Mouse (Mus musculus) limb, embryonic 13.5 days (tissue): ENCODE results near the gene Tfb2m. TPM values are rescaled to one million over a fixed set of nuclear protein-coding genes. Genes with fewer than 3 reads are reported as not detected.
"Not testable (repeated sequence)": the region's sequence is repeated elsewhere in the genome, so short reads cannot be mapped to it uniquely, and the experiment has no call there.

Experiments used
- ATAC-seq: fragments of 200-750 bp; cut with Nextera tagmentation; 2 replicates; pipeline ENCODE4 v1.8.0; 2017; ENCODE audit warnings: low read depth, moderate number of reproducible peaks, moderate TSS enrichment; ENCODE audit not compliant: low FRiP score
- H3K27ac ChIP-seq: fragments of 300-500 bp; sonication (generic); 2 replicates; pipeline ENCODE4 v1.5.1; 2015; ENCODE audit warnings: inconsistent platforms, mild to moderate bottlenecking, moderate library complexity
- H3K27me3 ChIP-seq: fragments of 300-500 bp; sonication (generic); 2 replicates; pipeline ENCODE4 v1.6.1; 2015; ENCODE audit warnings: mild to moderate bottlenecking, inconsistent platforms
- H3K36me3 ChIP-seq: fragments of 300-500 bp; sonication (generic); 2 replicates; pipeline ENCODE4 v1.6.1; 2015; ENCODE audit warnings: inconsistent platforms, mild to moderate bottlenecking, moderate library complexity
- H3K4me1 ChIP-seq: fragments of 300-500 bp; sonication (generic); 2 replicates; pipeline ENCODE4 v1.6.1; 2015; ENCODE audit warnings: inconsistent platforms
- H3K4me2 ChIP-seq: fragments of 300-500 bp; sonication (generic); replicated peaks from 2 replicates; pipeline ENCODE4 v1.6.1; 2015; ENCODE audit warnings: inconsistent platforms, mild to moderate bottlenecking, moderate library complexity
- H3K4me3 ChIP-seq: fragments of 300-500 bp; sonication (generic); 2 replicates; pipeline ENCODE4 v1.5.1; 2015; ENCODE audit warnings: moderate library complexity, mild to moderate bottlenecking, inconsistent platforms
- H3K9ac ChIP-seq: fragments of 300-500 bp; sonication (generic); 2 replicates; pipeline ENCODE4 v1.6.1; 2015; ENCODE audit warnings: mild to moderate bottlenecking, inconsistent platforms
- H3K9me3 ChIP-seq: fragments of 300-500 bp; sonication (generic); 2 replicates; pipeline ENCODE4 v1.6.1; 2016; ENCODE audit warnings: inconsistent platforms
- WGBS: fragments of 180-500 bp; shearing (Covaris S2); methylation state at CpG from one replicate; pipeline ENCODE4 v1.1.7; 2015; 5-methylcytosine and 5-hydroxymethylcytosine counted together
- polyA plus RNA-seq: library from polyadenylated mRNA; unstranded; fragments of >200 nt; fragmentation: Nextera tagmentation; extraction: Ambion mirVana; gene quantifications from 2 replicates; pipeline ENCODE4 v1.2.1, GENCODE M21; 2015

The Tfb2m gene
- polyA plus RNA-seq: 32.0 and 32.9 TPM in 2 replicates

- peak within 1 kb of the TSS; percentile 87 for H3K4me2 ChIP-seq
- H3K27ac ChIP-seq: peak within 1 kb of the TSS; percentile 77
Observed at GRCm38 (mm10) chr1:179545768-179546550, at the start of gene Tfb2m, which contains the start of gene Cnst. TSS of gene Tfb2m (minus strand) at chr1:179546267. TSS of gene Cnst (plus strand) at chr1:179546370.

GRCm38 (mm10) chr1:179592972-179593371, 46.9 kb upstream of the Tfb2m start:
- Histone ChIP-seq H3K9ac (no peak overlapping the region), H3K4me1 (peaks cover 4% of the 10 kb centered on the region), H3K4me2 (no peak overlapping the region), H3K27me3 (no peaks in the 10 kb centered on the region), H3K27ac (no peak overlapping the region), H3K9me3 (no peaks in the 10 kb centered on the region), H3K36me3 (peaks cover 9% of the 10 kb centered on the region), H3K4me3 (no peak overlapping the region)
- 75% methylated on average over 7 of the region's 7 CpGs for WGBS
- ATAC-seq: no peak

More at GRCm38 (mm10) chr1:179545768-179546550, at the start of gene Tfb2m, which contains the start of gene Cnst:
- Histone ChIP-seq H3K4me3 (peak within 1 kb of the TSS; percentile 77), H3K4me1 (peaks cover 26% of the 10 kb centered on the region), H3K9ac (peak within 1 kb of the TSS; percentile 80)
- ATAC-seq: peak; percentile 99
- WGBS: under 1% methylated on average over 69 of the region's 69 CpGs
- H3K27me3 ChIP-seq, H3K36me3 ChIP-seq, H3K9me3 ChIP-seq: not testable (repeated sequence)

GRCm38 (mm10) chr1:179592143-179592542, 46.1 kb upstream of the Tfb2m start:
- H3K27ac ChIP-seq: no peak overlapping the region
- peaks cover 5% of the 10 kb centered on the region for H3K4me1 ChIP-seq
- no peaks in the 10 kb centered on the region for H3K9me3 ChIP-seq
- H3K9ac ChIP-seq: no peak overlapping the region
- 91% methylated on average over 2 of the region's 2 CpGs for WGBS
- ATAC-seq: no peak
- H3K4me3 ChIP-seq: no peak overlapping the region
- H3K27me3 ChIP-seq: no peaks in the 10 kb centered on the region
- H3K4me2 ChIP-seq: no peak overlapping the region
- peaks cover 9% of the 10 kb centered on the region for H3K36me3 ChIP-seq

GRCm38 (mm10) chr1:179591639-179592038, 45.6 kb upstream of the Tfb2m start:
- Histone ChIP-seq H3K9ac (no peak overlapping the region), H3K4me1 (peaks cover 7% of the 10 kb centered on the region), H3K36me3 (peaks cover 9% of the 10 kb centered on the region), H3K27me3 (no peaks in the 10 kb centered on the region), H3K9me3 (no peaks in the 10 kb centered on the region), H3K27ac (no peak overlapping the region), H3K4me2 (no peak overlapping the region), H3K4me3 (no peak overlapping the region)
- 84% methylated on average over 12 of the region's 12 CpGs for WGBS
- no peak for ATAC-seq

GRCm38 (mm10) chr1:179588230-179588629, 42.2 kb upstream of the Tfb2m start:
- peaks cover 7% of the 10 kb centered on the region for H3K36me3 ChIP-seq
- no peaks in the 10 kb centered on the region for H3K9me3 ChIP-seq
- H3K4me2 ChIP-seq: no peak overlapping the region
- H3K27ac ChIP-seq: no peak overlapping the region
- H3K4me3 ChIP-seq: no peak overlapping the region
- ATAC-seq: no peak
- WGBS: 76% methylated on average over 4 of the region's 4 CpGs
- H3K9ac ChIP-seq: no peak overlapping the region
- peaks cover 11% of the 10 kb centered on the region for H3K4me1 ChIP-seq
- H3K27me3 ChIP-seq: no peaks in the 10 kb centered on the region

GRCm38 (mm10) chr1:179586430-179587095, 40.5 kb upstream of the Tfb2m start:
- Histone ChIP-seq H3K4me3 (no peak overlapping the region), H3K4me1 (peaks cover 18% of the 10 kb centered on the region), H3K4me2 (no peak overlapping the region), H3K9ac (no peak overlapping the region), H3K36me3 (no peaks in the 10 kb centered on the region), H3K27me3 (no peaks in the 10 kb centered on the region), H3K27ac (no peak overlapping the region), H3K9me3 (no peaks in the 10 kb centered on the region)
- 34% methylated on average over 3 of the region's 3 CpGs for WGBS
- no peak for ATAC-seq

GRCm38 (mm10) chr1:179585646-179586045, 39.6 kb upstream of the Tfb2m start:
- Histone ChIP-seq H3K4me1 (peaks cover 26% of the 10 kb centered on the region), H3K36me3 (no peaks in the 10 kb centered on the region; the same call in 1 of the 2 replicates), H3K4me3 (no peak overlapping the region), H3K9ac (no peak overlapping the region), H3K27ac (no peak overlapping the region), H3K9me3 (no peaks in the 10 kb centered on the region), H3K27me3 (no peaks in the 10 kb centered on the region), H3K4me2 (no peak overlapping the region)
- no peak for ATAC-seq
- 85% methylated on average over 9 of the region's 9 CpGs for WGBS

GRCm38 (mm10) chr1:179584220-179584619, 38.2 kb upstream of the Tfb2m start:
- Histone ChIP-seq H3K9me3 (no peaks in the 10 kb centered on the region), H3K9ac (no peak overlapping the region), H3K4me3 (no peak overlapping the region), H3K27ac (no peak overlapping the region), H3K4me1 (peaks cover 29% of the 10 kb centered on the region), H3K4me2 (no peak overlapping the region), H3K27me3 (no peaks in the 10 kb centered on the region), H3K36me3 (peaks cover 7% of the 10 kb centered on the region)
- 80% methylated on average over 4 of the region's 4 CpGs for WGBS
- no peak for ATAC-seq

- no peaks in the 10 kb centered on the region for H3K9me3 ChIP-seq
- no peak overlapping the region for H3K4me2 ChIP-seq
- WGBS: 87% methylated on average over 3 of the region's 3 CpGs
- H3K9ac ChIP-seq: no peak overlapping the region
- no peak overlapping the region for H3K27ac ChIP-seq
- H3K4me3 ChIP-seq: no peak overlapping the region
- H3K36me3 ChIP-seq: peaks cover 8% of the 10 kb centered on the region
- peaks cover 26% of the 10 kb centered on the region for H3K4me1 ChIP-seq
- H3K27me3 ChIP-seq: no peaks in the 10 kb centered on the region
- ATAC-seq: no peak
Observed at GRCm38 (mm10) chr1:179583090-179583489, 37.0 kb upstream of the Tfb2m start.

GRCm38 (mm10) chr1:179582021-179582433, 36.0 kb upstream of the Tfb2m start:
- H3K4me3 ChIP-seq: no peak overlapping the region
- 0 out of 2 replicates have a peak, but pooled peaks have one; percentile 33 for ATAC-seq
- H3K9ac ChIP-seq: no peak overlapping the region
- no peak overlapping the region; the same call in 1 of the 2 replicates for H3K27ac ChIP-seq
- peaks cover 8% of the 10 kb centered on the region for H3K36me3 ChIP-seq
- WGBS: 31% methylated on average over 6 of the region's 6 CpGs
- peaks cover 24% of the 10 kb centered on the region for H3K4me1 ChIP-seq
- no peak overlapping the region; the same call in 1 of the 2 replicates for H3K4me2 ChIP-seq
- no peaks in the 10 kb centered on the region for H3K27me3 ChIP-seq
- H3K9me3 ChIP-seq: no peaks in the 10 kb centered on the region

GRCm38 (mm10) chr1:179581422-179581821, 35.4 kb upstream of the Tfb2m start:
- Histone ChIP-seq H3K9me3 (no peaks in the 10 kb centered on the region), H3K27ac (no peak overlapping the region), H3K4me2 (no peak overlapping the region; the same call in 1 of the 2 replicates), H3K4me1 (peaks cover 20% of the 10 kb centered on the region), H3K9ac (no peak overlapping the region), H3K36me3 (peaks cover 8% of the 10 kb centered on the region), H3K4me3 (no peak overlapping the region), H3K27me3 (no peaks in the 10 kb centered on the region)
- WGBS: 59% methylated on average over 10 of the region's 10 CpGs
- ATAC-seq: no peak

- peaks cover 8% of the 10 kb centered on the region for H3K36me3 ChIP-seq
- no peak overlapping the region for H3K4me2 ChIP-seq
- ATAC-seq: no peak
- no peaks in the 10 kb centered on the region for H3K27me3 ChIP-seq
- H3K9ac ChIP-seq: no peak overlapping the region
- no peaks in the 10 kb centered on the region for H3K9me3 ChIP-seq
- WGBS: 60% methylated on average over 8 of the region's 8 CpGs
- peaks cover 17% of the 10 kb centered on the region for H3K4me1 ChIP-seq
- no peak overlapping the region for H3K4me3 ChIP-seq
- H3K27ac ChIP-seq: no peak overlapping the region
Observed at GRCm38 (mm10) chr1:179580200-179580599, 34.1 kb upstream of the Tfb2m start.
